ENCODE assay signal across 12 mouse cellular contexts in genomic region chr7:143805199-143805624, GRCm38 (mm10). TPM values are rescaled to one million over a fixed set of nuclear protein-coding genes. Genes with fewer than 3 reads are reported as not detected.
A peak's percentile ranks its signal among the peaks of the same experiment; 100 is the strongest.
DNase-seq lines count a peak whose midpoint lies in the region; ATAC-seq and TF ChIP-seq lines count a peak whose summit lies in the region.
"Had no signal": no experiment of that assay in that cellular context is flagged by ENCODE, and none has a peak within 500 bp of the region (broad histone marks: within the 10 kb centered on the region; RNA-seq: fewer than 3 reads in every experiment).

No protein-coding gene starts in this region.

- no peak overlapping the region for H3K4me3 ChIP-seq in hindbrain, embryonic 16.5 days (ENCODE audit: low read length)
- no peak overlapping the region for H3K4me3 ChIP-seq in hindbrain, embryonic 12.5 days
- H3K4me3 ChIP-seq in stomach, postnatal 0 days (ENCODE audit: low read depth, low read length) = no peak overlapping the region
- H3K4me3 ChIP-seq: limb, embryonic 13.5 days; midbrain, embryonic 15.5 days had no signal

- peaks cover 17% of the 10 kb centered on the region for H3K36me3 ChIP-seq in hindbrain, embryonic 16.5 days (ENCODE audit: control insufficient read depth, insufficient read depth, low read length)
- H3K36me3 ChIP-seq in hindbrain, embryonic 12.5 days = peaks cover 88% of the 10 kb centered on the region
- H3K36me3 ChIP-seq in stomach, postnatal 0 days (ENCODE audit: control insufficient read depth, insufficient read depth, low read length) = peaks cover 8% of the 10 kb centered on the region

- H3K27me3 ChIP-seq in hindbrain, embryonic 16.5 days (replicated peaks; ENCODE audit: control insufficient read depth, insufficient read depth, low read length) = no peaks in the 10 kb centered on the region
- no peaks in the 10 kb centered on the region for H3K27me3 ChIP-seq in hindbrain, embryonic 12.5 days
- no peaks in the 10 kb centered on the region for H3K27me3 ChIP-seq in stomach, postnatal 0 days (ENCODE audit: control insufficient read depth, insufficient read depth, low read length)
- H3K27me3 ChIP-seq: limb, embryonic 13.5 days; midbrain, embryonic 15.5 days had no signal

- H3K4me1 ChIP-seq in hindbrain, embryonic 16.5 days (ENCODE audit: control insufficient read depth, insufficient read depth, low read depth, low read length) = no peaks in the 10 kb centered on the region
- H3K4me1 ChIP-seq in hindbrain, embryonic 12.5 days = no peaks in the 10 kb centered on the region
- H3K4me1 ChIP-seq in stomach, postnatal 0 days (replicated peaks; ENCODE audit: control insufficient read depth, insufficient read depth) = 0 out of 2 replicates have a peak, but pooled peaks cover 2% of the 10 kb centered on the region
- H3K4me1 ChIP-seq: limb, embryonic 13.5 days; midbrain, embryonic 15.5 days had no signal

- no peak overlapping the region for H3K4me2 ChIP-seq in hindbrain, embryonic 16.5 days (ENCODE audit: low read length)
- no peak overlapping the region for H3K4me2 ChIP-seq in hindbrain, embryonic 12.5 days (replicated peaks)
- H3K4me2 ChIP-seq in stomach, postnatal 0 days (replicated peaks; ENCODE audit: low read depth) = no peak overlapping the region
- H3K4me2 ChIP-seq: limb, embryonic 13.5 days; midbrain, embryonic 15.5 days had no signal

- H3K9ac ChIP-seq in hindbrain, embryonic 16.5 days (ENCODE audit: low read depth, low read length) = no peak overlapping the region
- H3K9ac ChIP-seq in hindbrain, embryonic 12.5 days = no peak overlapping the region
- H3K9ac ChIP-seq in stomach, postnatal 0 days (ENCODE audit: low read length) = no peak overlapping the region
- H3K9ac ChIP-seq: limb, embryonic 13.5 days; midbrain, embryonic 15.5 days had no signal

- ATAC-seq in hindbrain, embryonic 16.5 days = peak; percentile 69
- ATAC-seq in hindbrain, embryonic 12.5 days (ENCODE audit: low FRiP score) = no peak
- peak; percentile 22; the same call in 1 of the 2 replicates for ATAC-seq in stomach, postnatal 0 days (ENCODE audit: low FRiP score, low TSS enrichment)
- ATAC-seq: midbrain, embryonic 15.5 days had no signal

- no peak overlapping the region for H3K27ac ChIP-seq in hindbrain, embryonic 16.5 days (ENCODE audit: low read depth, low read length)
- H3K27ac ChIP-seq in hindbrain, embryonic 12.5 days = no peak overlapping the region
- peak overlapping the region; percentile 45; the same call in 1 of the 2 replicates for H3K27ac ChIP-seq in stomach, postnatal 0 days (replicated peaks)
- H3K27ac ChIP-seq: limb, embryonic 13.5 days; midbrain, embryonic 15.5 days had no signal

- no peak for TF ChIP-seq EP300 in stomach, postnatal 0 days (optimal IDR thresholded peaks at IDR 0.05)

- DNase-seq in ovary, adult 18-20 months (ENCODE audit: low spot score) = peak; percentile 29
- DNase-seq in ovary, postnatal 14 days (ENCODE audit: low spot score) = no peak
- DNase-seq in layer of hippocampus, postnatal 10 days (ENCODE audit: low spot score in 2 of 2) = peak; percentile 46 to 55
- no peak for DNase-seq in stomach, postnatal 0 days (ENCODE audit: low spot score)
- DNase-seq in adrenal gland, adult 2 months = no peak
- DNase-seq in cerebellum, postnatal 25 days = no peak
- DNase-seq: thymus, postnatal 14 days had no signal

- no peaks in the 10 kb centered on the region for H3K9me3 ChIP-seq in hindbrain, embryonic 16.5 days (ENCODE audit: control insufficient read depth, low read length)
- no peaks in the 10 kb centered on the region for H3K9me3 ChIP-seq in hindbrain, embryonic 12.5 days (replicated peaks)
- H3K9me3 ChIP-seq in stomach, postnatal 0 days (ENCODE audit: control insufficient read depth, low read length) = no peaks in the 10 kb centered on the region
- H3K9me3 ChIP-seq: limb, embryonic 13.5 days; midbrain, embryonic 15.5 days had no signal

- 46% methylated on average over 5 of the region's 5 CpGs for WGBS in hindbrain, embryonic 16.5 days
- 66% methylated on average over 5 of the region's 5 CpGs for WGBS in hindbrain, embryonic 12.5 days
- 23% methylated on average over 5 of the region's 5 CpGs for WGBS in stomach, postnatal 0 days

- TF ChIP-seq CTCF in stomach, postnatal 0 days (IDR thresholded peaks at IDR 0.05; ENCODE audit: low read depth) = no peak

RNA-seq across cellular contexts. Expression of gene Nadsyn1, which starts 17.4 kb away (rescaled TPM):
- 6.3 and 7.0 TPM in 2 replicates for polyA plus RNA-seq in hindbrain, embryonic 16.5 days (2015; fragmentation: Nextera tagmentation; extraction: Ambion mirVana)
- polyA plus RNA-seq in hindbrain, embryonic 12.5 days (2016; fragmentation: Nextera tagmentation; extraction: Ambion mirVana) = 9.0 and 9.1 TPM in 2 replicates
- total RNA-seq in layer of hippocampus, postnatal 10 days (2021) = 1 to 10 TPM; 6.1 to 6.4 TPM
- 8.5 and 9.2 TPM in 2 replicates for polyA plus RNA-seq in stomach, postnatal 0 days (2015; fragmentation: Nextera tagmentation; extraction: Ambion mirVana)
- total RNA-seq in adrenal gland, adult 2 months (2021) = 10 to 100 TPM in 1 of 2 experiments, 1 to 10 TPM in 1; 7.8 to 11.6 TPM
- 9.0 and 9.1 TPM in 2 replicates for polyA plus RNA-seq in adrenal gland, adult 2 months (2012; rRNA removed)

RNA-seq across cellular contexts. Expression of gene Dhcr7, which starts 17.7 kb away (rescaled TPM):
- polyA plus RNA-seq in hindbrain, embryonic 16.5 days (2015; fragmentation: Nextera tagmentation; extraction: Ambion mirVana) = 87.0 and 96.5 TPM in 2 replicates
- polyA plus RNA-seq in hindbrain, embryonic 12.5 days (2016; fragmentation: Nextera tagmentation; extraction: Ambion mirVana) = 64.3 and 64.4 TPM in 2 replicates
- total RNA-seq in layer of hippocampus, postnatal 10 days (2021) = 10 to 100 TPM; 80.0 to 85.0 TPM
- 23.9 and 27.1 TPM in 2 replicates for polyA plus RNA-seq in stomach, postnatal 0 days (2015; fragmentation: Nextera tagmentation; extraction: Ambion mirVana)
- 100 to 1,000 TPM; 689 to 950 TPM for total RNA-seq in adrenal gland, adult 2 months (2021)
- 917 and 1,241 TPM in 2 replicates for polyA plus RNA-seq in adrenal gland, adult 2 months (2012; rRNA removed)

RNA-seq across cellular contexts. Expression of gene Mrgpre, which starts 20.9 kb away (rescaled TPM):
- 10.8 and 14.2 TPM in 2 replicates for polyA plus RNA-seq in hindbrain, embryonic 16.5 days (2015; fragmentation: Nextera tagmentation; extraction: Ambion mirVana)
- 3.0 and 4.2 TPM in 2 replicates for polyA plus RNA-seq in hindbrain, embryonic 12.5 days (2016; fragmentation: Nextera tagmentation; extraction: Ambion mirVana)
- 1 to 10 TPM; 9.1 to 9.4 TPM for total RNA-seq in layer of hippocampus, postnatal 10 days (2021)
- polyA plus RNA-seq in stomach, postnatal 0 days (2015; fragmentation: Nextera tagmentation; extraction: Ambion mirVana) = 0.55 and 0.63 TPM in 2 replicates
- 1 to 10 TPM; 1.7 to 3.2 TPM for total RNA-seq in adrenal gland, adult 2 months (2021)
- polyA plus RNA-seq in adrenal gland, adult 2 months (2012; rRNA removed) = 2.5 and 3.9 TPM in 2 replicates

RNA-seq across cellular contexts. Expression of gene Mrgprg, which starts 38.4 kb away (rescaled TPM):
- not detected in 2 replicates for polyA plus RNA-seq in hindbrain, embryonic 16.5 days (2015; fragmentation: Nextera tagmentation; extraction: Ambion mirVana)
- not detected in 2 replicates for polyA plus RNA-seq in hindbrain, embryonic 12.5 days (2016; fragmentation: Nextera tagmentation; extraction: Ambion mirVana)
- not detected for total RNA-seq in layer of hippocampus, postnatal 10 days (2021)
- polyA plus RNA-seq in stomach, postnatal 0 days (2015; fragmentation: Nextera tagmentation; extraction: Ambion mirVana) = not detected in 2 replicates
- total RNA-seq in adrenal gland, adult 2 months (2021) = 1 to 10 TPM; 1.1 to 2.9 TPM
- 1.5 and 3.7 TPM in 2 replicates for polyA plus RNA-seq in adrenal gland, adult 2 months (2012; rRNA removed)
- total RNA-seq: heart, postnatal 10 days had no signal
- polyA plus RNA-seq: limb, embryonic 13.5 days; midbrain, embryonic 15.5 days had no signal

RNA-seq across cellular contexts. Expression of gene Osbpl5, which starts 48.4 kb away (rescaled TPM):
- polyA plus RNA-seq in hindbrain, embryonic 16.5 days (2015; fragmentation: Nextera tagmentation; extraction: Ambion mirVana) = 43.7 and 44.9 TPM in 2 replicates
- 30.7 and 32.1 TPM in 2 replicates for polyA plus RNA-seq in hindbrain, embryonic 12.5 days (2016; fragmentation: Nextera tagmentation; extraction: Ambion mirVana)
- 10 to 100 TPM; 48.5 to 48.6 TPM for total RNA-seq in layer of hippocampus, postnatal 10 days (2021)
- 29.9 and 32.0 TPM in 2 replicates for polyA plus RNA-seq in stomach, postnatal 0 days (2015; fragmentation: Nextera tagmentation; extraction: Ambion mirVana)
- 10 to 100 TPM; 25.8 to 47.4 TPM for total RNA-seq in adrenal gland, adult 2 months (2021)
- 28.1 and 28.2 TPM in 2 replicates for polyA plus RNA-seq in adrenal gland, adult 2 months (2012; rRNA removed)

Comparison
In these comparisons a context has a peak if more than half of its experiments do, and no peak if none do; other contexts are left out.
1. DNase-seq: peak in ovary, adult 18-20 months (single experiment) and layer of hippocampus, postnatal 10 days (2 of 2); none in ovary, postnatal 14 days (single experiment), stomach, postnatal 0 days (single experiment), adrenal gland, adult 2 months (single experiment) and cerebellum, postnatal 25 days (0 of 2).